Mouse (Mus musculus): ENCODE measurements around the gene Cdc42bpg. TPM values are rescaled to one million over a fixed set of nuclear protein-coding genes. Genes with fewer than 3 reads are reported as not detected.

Gene Cdc42bpg
- polyA plus RNA-seq (2012; rRNA removed) = 132 and 133 TPM in 2 replicates

GRCm38 (mm10) chr19:6306137-6306551 is at the start of gene Cdc42bpg:
Gene Cdc42bpg, plus strand, starts transcription at chr19:6306456.
- DNase-seq = peak; percentile 90
- peaks cover 25% of the 10 kb centered on the region for H3K4me1 ChIP-seq (ENCODE audit: control insufficient read depth, insufficient read depth, low read length)
- H3K4me3 ChIP-seq (replicated peaks; ENCODE audit: extremely low read depth, low read depth, low read length) = peak within 1 kb of the TSS; percentile 93
- TF ChIP-seq POLR2A (IDR thresholded peaks at IDR 0.05; ENCODE audit: borderline replicate concordance, extremely low read depth, low read depth, low read length) (0 out of 2 replicates have a peak, but pooled peaks have one; percentile 10), CTCF (IDR thresholded peaks at IDR 0.05; ENCODE audit: insufficient read depth, low read length) (no peak)
- 2% methylated on average over 36 of the region's 38 CpGs for WGBS

GRCm38 (mm10) chr19:6260428-6260827 is 45.8 kb upstream of the Cdc42bpg start:
- Histone ChIP-seq H3K4me3 (replicated peaks; ENCODE audit: extremely low read depth, low read depth, low read length) (no peak overlapping the region), H3K4me1 (ENCODE audit: control insufficient read depth, insufficient read depth, low read length) (no peaks in the 10 kb centered on the region)
- WGBS = 65% methylated on average over 2 of the region's 2 CpGs
- DNase-seq = no peak
- TF ChIP-seq POLR2A (IDR thresholded peaks at IDR 0.05; ENCODE audit: borderline replicate concordance, extremely low read depth, low read depth, low read length) (no peak), CTCF (IDR thresholded peaks at IDR 0.05; ENCODE audit: insufficient read depth, low read length) (peak; percentile 41; the same call in 1 of the 2 replicates)

DNA sequence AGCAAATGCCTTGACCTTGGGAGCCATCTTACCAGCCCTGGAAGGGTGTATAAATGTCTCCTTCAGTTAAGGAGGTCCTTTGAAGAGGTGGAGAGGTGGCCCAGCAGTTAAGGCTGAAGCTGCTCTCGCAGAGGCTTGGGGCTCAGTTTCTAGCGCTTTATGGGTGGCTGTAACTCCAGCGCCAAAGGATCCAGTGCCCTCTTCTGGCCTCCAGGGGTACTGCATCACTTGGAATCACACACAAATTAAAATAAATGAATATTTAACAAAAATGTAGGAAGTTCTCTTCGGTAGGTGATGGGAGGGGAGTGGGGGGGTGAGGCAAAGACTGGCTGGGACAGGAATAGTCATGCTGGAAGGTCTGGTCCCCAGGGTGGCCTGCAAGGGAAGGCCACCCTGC is 45.3 kb upstream of the Cdc42bpg start:
- H3K4me1 ChIP-seq (ENCODE audit: control insufficient read depth, insufficient read depth, low read length) = no peaks in the 10 kb centered on the region

GRCm38 (mm10) chr19:6261379-6261778 is 44.9 kb upstream of the Cdc42bpg start:
- Histone ChIP-seq H3K4me1 (ENCODE audit: control insufficient read depth, insufficient read depth, low read length) (no peaks in the 10 kb centered on the region), H3K4me3 (replicated peaks; ENCODE audit: extremely low read depth, low read depth, low read length) (no peak overlapping the region)
- 93% methylated on average over 14 of the region's 14 CpGs for WGBS
- TF ChIP-seq POLR2A (IDR thresholded peaks at IDR 0.05; ENCODE audit: borderline replicate concordance, extremely low read depth, low read depth, low read length) (no peak), CTCF (IDR thresholded peaks at IDR 0.05; ENCODE audit: insufficient read depth, low read length) (no peak)
- DNase-seq = no peak

More for the DNA sequence above, 45.3 kb upstream of the Cdc42bpg start:
- DNase-seq = no peak
- H3K4me3 ChIP-seq (replicated peaks; ENCODE audit: extremely low read depth, low read depth, low read length) = no peak overlapping the region
- WGBS = 84% methylated on average over 4 of the region's 4 CpGs
- TF ChIP-seq POLR2A (IDR thresholded peaks at IDR 0.05; ENCODE audit: borderline replicate concordance, extremely low read depth, low read depth, low read length) = no peak
- 0 out of 2 replicates have a peak, but pooled peaks have one; percentile 21 for TF ChIP-seq CTCF (IDR thresholded peaks at IDR 0.05; ENCODE audit: insufficient read depth, low read length)

GRCm38 (mm10) chr19:6262222-6262621 is 44.0 kb upstream of the Cdc42bpg start:
- Histone ChIP-seq H3K4me3 (replicated peaks; ENCODE audit: extremely low read depth, low read depth, low read length) (no peak overlapping the region), H3K4me1 (ENCODE audit: control insufficient read depth, insufficient read depth, low read length) (no peaks in the 10 kb centered on the region)
- DNase-seq = peak; percentile 71
- WGBS = 61% methylated on average over 7 of the region's 7 CpGs
- TF ChIP-seq CTCF (IDR thresholded peaks at IDR 0.05; ENCODE audit: insufficient read depth, low read length) = peak; percentile 98
- no peak for TF ChIP-seq POLR2A (IDR thresholded peaks at IDR 0.05; ENCODE audit: borderline replicate concordance, extremely low read depth, low read depth, low read length)

GRCm38 (mm10) chr19:6262839-6263433 is 43.3 kb upstream of the Cdc42bpg start:
- no peak for DNase-seq
- TF ChIP-seq POLR2A (IDR thresholded peaks at IDR 0.05; ENCODE audit: borderline replicate concordance, extremely low read depth, low read depth, low read length) (no peak), CTCF (IDR thresholded peaks at IDR 0.05; ENCODE audit: insufficient read depth, low read length) (no peak)
- Histone ChIP-seq H3K4me3 (replicated peaks; ENCODE audit: extremely low read depth, low read depth, low read length) (no peak overlapping the region), H3K4me1 (ENCODE audit: control insufficient read depth, insufficient read depth, low read length) (0 out of 2 replicates have a peak, but pooled peaks cover 2% of the 10 kb centered on the region)
- 67% methylated on average over 8 of the region's 8 CpGs for WGBS

- no peak for TF ChIP-seq POLR2A (IDR thresholded peaks at IDR 0.05; ENCODE audit: borderline replicate concordance, extremely low read depth, low read depth, low read length)
- TF ChIP-seq CTCF (IDR thresholded peaks at IDR 0.05; ENCODE audit: insufficient read depth, low read length) = no peak
- WGBS = 68% methylated on average over 9 of the region's 9 CpGs
- no peak for DNase-seq
- Histone ChIP-seq H3K4me3 (replicated peaks; ENCODE audit: extremely low read depth, low read depth, low read length) (no peak overlapping the region), H3K4me1 (ENCODE audit: control insufficient read depth, insufficient read depth, low read length) (0 out of 2 replicates have a peak, but pooled peaks cover 2% of the 10 kb centered on the region)
These were observed 42.1 kb upstream of the Cdc42bpg start for GRCm38 (mm10) chr19:6264200-6264599.

- no peak overlapping the region for H3K4me3 ChIP-seq (replicated peaks; ENCODE audit: extremely low read depth, low read depth, low read length)
These were observed 41.3 kb upstream of the Cdc42bpg start for GRCm38 (mm10) chr19:6264945-6265344.

GRCm38 (mm10) chr19:6265727-6266182 is 40.5 kb upstream of the Cdc42bpg start:
- DNase-seq = no peak
- TF ChIP-seq POLR2A (IDR thresholded peaks at IDR 0.05; ENCODE audit: borderline replicate concordance, extremely low read depth, low read depth, low read length) (no peak), CTCF (IDR thresholded peaks at IDR 0.05; ENCODE audit: insufficient read depth, low read length) (no peak)
- Histone ChIP-seq H3K4me1 (ENCODE audit: control insufficient read depth, insufficient read depth, low read length) (0 out of 2 replicates have a peak, but pooled peaks cover 2% of the 10 kb centered on the region), H3K4me3 (replicated peaks; ENCODE audit: extremely low read depth, low read depth, low read length) (no peak overlapping the region)
- 73% methylated on average over 6 of the region's 6 CpGs for WGBS

More at GRCm38 (mm10) chr19:6264945-6265344, 41.3 kb upstream of the Cdc42bpg start:
- TF ChIP-seq POLR2A (IDR thresholded peaks at IDR 0.05; ENCODE audit: borderline replicate concordance, extremely low read depth, low read depth, low read length) (no peak), CTCF (IDR thresholded peaks at IDR 0.05; ENCODE audit: insufficient read depth, low read length) (no peak)
- DNase-seq = no peak
- 0 out of 2 replicates have a peak, but pooled peaks cover 2% of the 10 kb centered on the region for H3K4me1 ChIP-seq (ENCODE audit: control insufficient read depth, insufficient read depth, low read length)
- WGBS = 85% methylated on average over 8 of the region's 8 CpGs
